23 mouse cellular contexts compared by ENCODE assay signal in genomic region chr4:47653143-47653542, GRCm38 (mm10).
DNase-seq lines count a peak whose midpoint lies in the region; ATAC-seq lines count a peak whose summit lies in the region.
"Had no signal": no experiment of that assay in that cellular context is flagged by ENCODE, and none has a peak within 500 bp of the region (broad histone marks: within the 10 kb centered on the region; RNA-seq: fewer than 3 reads in every experiment).

No protein-coding gene starts in this region.

- no peaks in the 10 kb centered on the region for H3K36me3 ChIP-seq in neural tube, embryonic 11.5 days (ENCODE audit: control insufficient read depth, insufficient read depth, low read length)
- no peaks in the 10 kb centered on the region for H3K36me3 ChIP-seq in neural tube, embryonic 15.5 days
- no peaks in the 10 kb centered on the region for H3K36me3 ChIP-seq in hindbrain, embryonic 14.5 days (replicated peaks; ENCODE audit: control insufficient read depth, insufficient read depth)
- H3K36me3 ChIP-seq: heart, embryonic 13.5 days; intestine, embryonic 15.5 days; limb, embryonic 13.5 days; liver, embryonic 13.5 days had no signal

- no peak overlapping the region for H3K27ac ChIP-seq in neural tube, embryonic 11.5 days (ENCODE audit: low read depth, low read length)
- no peak overlapping the region for H3K27ac ChIP-seq in neural tube, embryonic 15.5 days (replicated peaks)
- H3K27ac ChIP-seq in hindbrain, embryonic 14.5 days, result no peak overlapping the region
- H3K27ac ChIP-seq: heart, embryonic 13.5 days; intestine, embryonic 15.5 days; limb, embryonic 13.5 days; liver, embryonic 13.5 days had no signal

- H3K4me2 ChIP-seq in neural tube, embryonic 11.5 days (ENCODE audit: low read depth), result no peak overlapping the region
- H3K4me2 ChIP-seq in neural tube, embryonic 15.5 days, result no peak overlapping the region
- no peak overlapping the region for H3K4me2 ChIP-seq in hindbrain, embryonic 14.5 days (replicated peaks)
- H3K4me2 ChIP-seq: heart, embryonic 13.5 days; intestine, embryonic 15.5 days; limb, embryonic 13.5 days; liver, embryonic 13.5 days; lung, embryonic 14.5 days had no signal

- H3K27me3 ChIP-seq in neural tube, embryonic 11.5 days (ENCODE audit: control insufficient read depth, insufficient read depth, low read length), result no peaks in the 10 kb centered on the region
- H3K27me3 ChIP-seq in neural tube, embryonic 15.5 days (replicated peaks), result no peaks in the 10 kb centered on the region
- H3K27me3 ChIP-seq in hindbrain, embryonic 14.5 days (ENCODE audit: control insufficient read depth, insufficient read depth, low read length), result no peaks in the 10 kb centered on the region
- H3K27me3 ChIP-seq: heart, embryonic 13.5 days; intestine, embryonic 15.5 days; limb, embryonic 13.5 days; liver, embryonic 13.5 days had no signal

- intact Hi-C loops in heart, postnatal 14 days (cut with DNase I), result no loop called here
- intact Hi-C loops in heart, postnatal 25 days (cut with DNase I), result no loop called here

- H3K4me3 ChIP-seq in neural tube, embryonic 11.5 days (ENCODE audit: low read depth, low read length), result no peak overlapping the region
- no peak overlapping the region for H3K4me3 ChIP-seq in neural tube, embryonic 15.5 days (replicated peaks)
- H3K4me3 ChIP-seq in hindbrain, embryonic 14.5 days (replicated peaks; ENCODE audit: low read length), result no peak overlapping the region
- H3K4me3 ChIP-seq: heart, embryonic 13.5 days; intestine, embryonic 15.5 days; limb, embryonic 13.5 days; liver, embryonic 13.5 days had no signal

- WGBS in neural tube, embryonic 11.5 days, result 74% methylated on average over 2 of the region's 2 CpGs
- 33% methylated on average over 2 of the region's 2 CpGs for WGBS in neural tube, embryonic 15.5 days
- 48% methylated on average over 2 of the region's 2 CpGs for WGBS in hindbrain, embryonic 14.5 days

- H3K4me1 ChIP-seq in neural tube, embryonic 11.5 days (ENCODE audit: control insufficient read depth, insufficient read depth, low read length), result no peaks in the 10 kb centered on the region
- H3K4me1 ChIP-seq in neural tube, embryonic 15.5 days, result peaks cover 9% of the 10 kb centered on the region; the same call in 1 of the 2 replicates
- peaks cover 6% of the 10 kb centered on the region; the same call in 1 of the 2 replicates for H3K4me1 ChIP-seq in hindbrain, embryonic 14.5 days (replicated peaks; ENCODE audit: control insufficient read depth, insufficient read depth, low read length)
- H3K4me1 ChIP-seq: heart, embryonic 13.5 days; intestine, embryonic 15.5 days; liver, embryonic 13.5 days had no signal

- ATAC-seq in neural tube, embryonic 11.5 days (ENCODE audit: insufficient read depth, low FRiP score, low TSS enrichment), result peak; percentile 53
- ATAC-seq in neural tube, embryonic 15.5 days (ENCODE audit: low FRiP score), result no peak
- peak; percentile 57; the same call in 1 of the 2 replicates for ATAC-seq in hindbrain, embryonic 14.5 days (ENCODE audit: low FRiP score)
- ATAC-seq: intestine, embryonic 15.5 days had no signal

- H3K9ac ChIP-seq in neural tube, embryonic 11.5 days (ENCODE audit: low read length), result no peak overlapping the region
- no peak overlapping the region for H3K9ac ChIP-seq in neural tube, embryonic 15.5 days (replicated peaks)
- no peak overlapping the region for H3K9ac ChIP-seq in hindbrain, embryonic 14.5 days
- H3K9ac ChIP-seq: heart, embryonic 13.5 days; intestine, embryonic 15.5 days; limb, embryonic 13.5 days; liver, embryonic 13.5 days; lung, embryonic 14.5 days had no signal

- H3K9me3 ChIP-seq in neural tube, embryonic 11.5 days (ENCODE audit: control insufficient read depth, low read length), result no peaks in the 10 kb centered on the region
- H3K9me3 ChIP-seq in neural tube, embryonic 15.5 days (replicated peaks), result no peaks in the 10 kb centered on the region
- no peaks in the 10 kb centered on the region for H3K9me3 ChIP-seq in hindbrain, embryonic 14.5 days (ENCODE audit: control insufficient read depth, low read length)
- H3K9me3 ChIP-seq: heart, embryonic 13.5 days; intestine, embryonic 15.5 days; limb, embryonic 13.5 days; liver, embryonic 13.5 days had no signal

- peak; percentile 12 for DNase-seq in heart, adult 11 months
- no peak for DNase-seq in heart, postnatal 14 days
- no peak for DNase-seq in neural tube, embryonic 11.5 days (ENCODE audit: low spot score)
- DNase-seq in hindbrain, embryonic 14.5 days (ENCODE audit: low spot score), result no peak
- DNase-seq in retina, postnatal 1 day, result peak; percentile 96
- no peak for DNase-seq in heart, postnatal 25 days (ENCODE audit: low spot score)
- no peak for DNase-seq in right cerebral cortex, postnatal 10 days (ENCODE audit: low spot score in 2 of 2)
- DNase-seq: adrenal gland, postnatal 36 days; B cell, adult 2 months; cerebellum, adult 18-20 months; cerebellum, postnatal 25 days; heart, adult 18-20 months; heart, postnatal 4 days; kidney, postnatal 36 days; layer of hippocampus, adult 9-11 months; liver, embryonic 13.5 days; lung, embryonic 14.5 days; lung, postnatal 36 days; thymus, postnatal 25 days had no signal

Comparison
In these comparisons a context has a peak if more than half of its experiments do, and no peak if none do; other contexts are left out.
1. DNase-seq: peak in heart, adult 11 months (single experiment) and retina, postnatal 1 day (single experiment); none in heart, postnatal 14 days (0 of 2), neural tube, embryonic 11.5 days (single experiment), hindbrain, embryonic 14.5 days (single experiment), heart, postnatal 25 days (single experiment) and right cerebral cortex, postnatal 10 days (0 of 2).